Mouse (Mus musculus): ENCODE measurements at regions not wholly inside any gene's neighbourhood (a gene's known extent, or its start where the extent isn't known, plus 50 kb on each side); places are given as distances from the start of the nearest gene placed in this dataset.
"Not testable (repeated sequence)": the region's sequence is repeated elsewhere in the genome, so short reads cannot be mapped to it uniquely, and the experiment has no call there.

DNA sequence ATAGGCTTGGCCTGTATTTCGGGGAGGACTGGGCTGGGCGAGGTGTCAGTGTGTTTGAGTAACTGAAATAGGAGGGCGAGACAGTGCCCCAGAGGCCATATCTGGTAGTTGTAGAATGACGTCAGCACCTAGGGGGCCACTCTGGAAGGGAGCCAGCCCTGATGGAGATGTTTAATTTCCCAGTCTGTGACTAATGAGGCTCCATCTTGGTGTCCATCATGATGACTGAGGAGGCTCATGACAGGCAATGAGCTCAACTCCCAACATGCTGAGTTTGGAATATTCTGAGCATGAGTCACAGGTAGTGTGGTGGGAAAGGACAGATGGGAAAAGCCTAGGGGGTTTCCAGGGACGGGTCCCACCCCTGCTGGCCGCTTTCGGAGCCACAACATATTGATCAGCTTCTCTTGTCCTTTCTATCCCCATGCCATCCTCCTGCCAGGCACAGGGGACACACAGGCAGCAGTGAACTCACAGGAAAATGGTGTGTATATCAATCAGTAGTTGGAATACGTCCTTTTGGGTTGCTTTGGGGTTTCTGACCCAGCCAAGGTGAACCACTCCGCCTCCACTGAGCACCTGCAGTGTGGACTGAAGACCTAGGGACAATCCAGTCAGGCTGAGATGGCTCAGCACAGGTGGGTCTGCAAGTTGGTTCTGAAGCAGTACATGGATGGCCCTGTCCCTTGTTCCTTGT lies 222.5 kb downstream of the Matn1 start:
- Histone ChIP-seq H3K4me3 (ENCODE audit: low read depth, low read length) (no peak overlapping the region), H3K36me3 (ENCODE audit: control insufficient read depth, insufficient read depth, low read length, poor library complexity, severe bottlenecking) (no peaks in the 10 kb centered on the region), H3K9ac (ENCODE audit: low read depth, poor library complexity, severe bottlenecking) (no peak overlapping the region), H3K9me3 (replicated peaks; ENCODE audit: control insufficient read depth, insufficient read depth, low read length, poor library complexity, severe bottlenecking) (no peaks in the 10 kb centered on the region), H3K27me3 (ENCODE audit: control insufficient read depth, insufficient read depth, low read length, poor library complexity, severe bottlenecking) (no peaks in the 10 kb centered on the region), H3K4me1 (ENCODE audit: control insufficient read depth, insufficient read depth, low read length) (no peaks in the 10 kb centered on the region), H3K27ac (ENCODE audit: insufficient read depth, low read length) (no peak overlapping the region)
- TF ChIP-seq CTCF (IDR thresholded peaks at IDR 0.05; ENCODE audit: low read depth, low read length) (no peak), POLR2A (IDR thresholded peaks at IDR 0.05; ENCODE audit: insufficient read depth, low read length) (no peak)

GRCm38 (mm10) chr4:131167921-131168320 lies 223.7 kb downstream of the Matn1 start:
- Histone ChIP-seq H3K4me3 (ENCODE audit: low read depth, low read length) (no peak overlapping the region), H3K9ac (ENCODE audit: low read depth, poor library complexity, severe bottlenecking) (no peak overlapping the region), H3K27ac (ENCODE audit: insufficient read depth, low read length) (no peak overlapping the region), H3K9me3 (replicated peaks; ENCODE audit: control insufficient read depth, insufficient read depth, low read length, poor library complexity, severe bottlenecking) (no peaks in the 10 kb centered on the region), H3K36me3 (ENCODE audit: control insufficient read depth, insufficient read depth, low read length, poor library complexity, severe bottlenecking) (no peaks in the 10 kb centered on the region), H3K4me1 (ENCODE audit: control insufficient read depth, insufficient read depth, low read length) (no peaks in the 10 kb centered on the region), H3K27me3 (ENCODE audit: control insufficient read depth, insufficient read depth, low read length, poor library complexity, severe bottlenecking) (no peaks in the 10 kb centered on the region)
- no peak for TF ChIP-seq EP300 (IDR thresholded peaks at IDR 0.05; ENCODE audit: insufficient read depth, low read depth, low read length)
- no peak for TF ChIP-seq POLR2A (IDR thresholded peaks at IDR 0.05; ENCODE audit: insufficient read depth, low read length)
- TF ChIP-seq CTCF (IDR thresholded peaks at IDR 0.05; ENCODE audit: low read depth, low read length): no peak

DNA sequence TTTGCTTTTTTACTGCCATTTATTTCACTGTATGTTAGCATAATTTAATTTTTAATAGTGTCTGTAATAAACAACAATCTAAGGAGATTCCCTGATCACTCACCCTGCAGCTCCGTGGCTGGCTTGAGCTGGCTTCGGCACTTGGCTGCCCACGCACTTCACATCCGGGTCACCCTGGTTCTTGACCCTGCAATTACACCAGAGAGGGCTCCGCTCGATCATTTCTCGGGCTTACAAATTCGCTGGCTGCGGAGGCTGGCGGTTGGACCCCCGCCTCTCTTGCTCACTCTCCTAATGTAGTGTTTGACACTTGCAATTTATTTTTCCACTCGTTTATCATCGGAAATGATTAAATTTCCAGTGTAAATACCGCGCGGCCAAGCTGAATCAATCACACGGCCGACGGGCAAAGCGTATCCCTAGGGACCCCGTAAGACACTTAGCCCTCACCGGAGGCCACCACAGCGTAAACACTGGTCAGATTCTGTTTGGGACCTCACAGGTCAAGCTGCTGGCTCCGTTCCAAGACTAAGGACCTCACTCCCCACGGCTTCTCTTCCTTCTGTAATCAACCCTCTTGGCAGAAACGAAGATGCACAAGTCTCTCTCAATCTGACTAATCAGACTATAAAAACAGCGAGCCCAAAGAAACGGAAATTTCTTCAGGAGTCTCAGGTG lies 229.7 kb downstream of the Matn1 start:
- H3K9me3 ChIP-seq (replicated peaks; ENCODE audit: control insufficient read depth, insufficient read depth, low read length, poor library complexity, severe bottlenecking): no peaks in the 10 kb centered on the region; the same call in 1 of the 2 replicates
- no peak overlapping the region for H3K9ac ChIP-seq (ENCODE audit: low read depth, poor library complexity, severe bottlenecking)
- no peaks in the 10 kb centered on the region for H3K27me3 ChIP-seq (ENCODE audit: control insufficient read depth, insufficient read depth, low read length, poor library complexity, severe bottlenecking)
- no peak for TF ChIP-seq EP300 (IDR thresholded peaks at IDR 0.05; ENCODE audit: insufficient read depth, low read depth, low read length)
- no peak for TF ChIP-seq CTCF (IDR thresholded peaks at IDR 0.05; ENCODE audit: low read depth, low read length)
- no peak for TF ChIP-seq POLR2A (IDR thresholded peaks at IDR 0.05; ENCODE audit: insufficient read depth, low read length)
- no peak overlapping the region for H3K27ac ChIP-seq (ENCODE audit: insufficient read depth, low read length)
- H3K36me3 ChIP-seq (ENCODE audit: control insufficient read depth, insufficient read depth, low read length, poor library complexity, severe bottlenecking): no peaks in the 10 kb centered on the region
- H3K4me3 ChIP-seq (ENCODE audit: low read depth, low read length): no peak overlapping the region
- no peaks in the 10 kb centered on the region for H3K4me1 ChIP-seq (ENCODE audit: control insufficient read depth, insufficient read depth, low read length)

GRCm38 (mm10) chr4:131176701-131177100 lies 232.5 kb downstream of the Matn1 start:
- no peak overlapping the region for H3K27ac ChIP-seq (ENCODE audit: insufficient read depth, low read length)
- TF ChIP-seq POLR2A (IDR thresholded peaks at IDR 0.05; ENCODE audit: insufficient read depth, low read length): no peak
- TF ChIP-seq EP300 (IDR thresholded peaks at IDR 0.05; ENCODE audit: insufficient read depth, low read depth, low read length): no peak
- no peak for TF ChIP-seq CTCF (IDR thresholded peaks at IDR 0.05; ENCODE audit: low read depth, low read length)
- no peak overlapping the region for H3K9ac ChIP-seq (ENCODE audit: low read depth, poor library complexity, severe bottlenecking)
- H3K27me3 ChIP-seq (ENCODE audit: control insufficient read depth, insufficient read depth, low read length, poor library complexity, severe bottlenecking): no peaks in the 10 kb centered on the region
- no peaks in the 10 kb centered on the region for H3K4me1 ChIP-seq (ENCODE audit: control insufficient read depth, insufficient read depth, low read length)
- H3K4me3 ChIP-seq (ENCODE audit: low read depth, low read length): no peak overlapping the region
- no peaks in the 10 kb centered on the region; the same call in 1 of the 2 replicates for H3K9me3 ChIP-seq (replicated peaks; ENCODE audit: control insufficient read depth, insufficient read depth, low read length, poor library complexity, severe bottlenecking)
- no peaks in the 10 kb centered on the region for H3K36me3 ChIP-seq (ENCODE audit: control insufficient read depth, insufficient read depth, low read length, poor library complexity, severe bottlenecking)

GRCm38 (mm10) chr4:131177889-131178288 lies 233.7 kb downstream of the Matn1 start:
- Histone ChIP-seq H3K36me3 (ENCODE audit: control insufficient read depth, insufficient read depth, low read length, poor library complexity, severe bottlenecking) (no peaks in the 10 kb centered on the region), H3K9me3 (replicated peaks; ENCODE audit: control insufficient read depth, insufficient read depth, low read length, poor library complexity, severe bottlenecking) (no peaks in the 10 kb centered on the region; the same call in 1 of the 2 replicates), H3K4me1 (ENCODE audit: control insufficient read depth, insufficient read depth, low read length) (no peaks in the 10 kb centered on the region), H3K27ac (ENCODE audit: insufficient read depth, low read length) (no peak overlapping the region), H3K4me3 (ENCODE audit: low read depth, low read length) (no peak overlapping the region), H3K9ac (ENCODE audit: low read depth, poor library complexity, severe bottlenecking) (no peak overlapping the region), H3K27me3 (ENCODE audit: control insufficient read depth, insufficient read depth, low read length, poor library complexity, severe bottlenecking) (no peaks in the 10 kb centered on the region)
- TF ChIP-seq POLR2A (IDR thresholded peaks at IDR 0.05; ENCODE audit: insufficient read depth, low read length) (no peak), CTCF (IDR thresholded peaks at IDR 0.05; ENCODE audit: low read depth, low read length) (no peak), EP300 (IDR thresholded peaks at IDR 0.05; ENCODE audit: insufficient read depth, low read depth, low read length) (no peak)

- H3K4me1 ChIP-seq (ENCODE audit: control insufficient read depth, insufficient read depth, low read length): not testable (repeated sequence)
Observed at GRCm38 (mm10) chr4:131178642-131179041, 234.5 kb downstream of the Matn1 start.

More at GRCm38 (mm10) chr4:131178642-131179041, 234.5 kb downstream of the Matn1 start:
- not testable (repeated sequence) for H3K27ac ChIP-seq (ENCODE audit: insufficient read depth, low read length); H3K4me3 ChIP-seq (ENCODE audit: low read depth, low read length); H3K27me3 ChIP-seq (ENCODE audit: control insufficient read depth, insufficient read depth, low read length, poor library complexity, severe bottlenecking); H3K36me3 ChIP-seq (ENCODE audit: control insufficient read depth, insufficient read depth, low read length, poor library complexity, severe bottlenecking); H3K9me3 ChIP-seq (replicated peaks; ENCODE audit: control insufficient read depth, insufficient read depth, low read length, poor library complexity, severe bottlenecking); H3K9ac ChIP-seq (ENCODE audit: low read depth, poor library complexity, severe bottlenecking)

Data from ES-Bruce4 (cell line).